Mouse (Mus musculus) layer of hippocampus, adult 18-20 months (tissue): ENCODE measurements at regions not wholly inside any gene's neighbourhood (a gene's known extent, or its start where the extent isn't known, plus 50 kb on each side); places are given as distances from the start of the nearest gene placed in this dataset.

Experiments used
- DNase-seq, 2 experiments: peaks; one replicate each; pipeline ENCODE4 v3.0.0; 2022; ENCODE audit warnings: low spot score in 2 of 2

GRCm38 (mm10) chr3:48207950-48208349, 1549.2 kb downstream of the Pcdh18 start:
- DNase-seq = peak in 1 of 2 experiments; percentile 5

DNA sequence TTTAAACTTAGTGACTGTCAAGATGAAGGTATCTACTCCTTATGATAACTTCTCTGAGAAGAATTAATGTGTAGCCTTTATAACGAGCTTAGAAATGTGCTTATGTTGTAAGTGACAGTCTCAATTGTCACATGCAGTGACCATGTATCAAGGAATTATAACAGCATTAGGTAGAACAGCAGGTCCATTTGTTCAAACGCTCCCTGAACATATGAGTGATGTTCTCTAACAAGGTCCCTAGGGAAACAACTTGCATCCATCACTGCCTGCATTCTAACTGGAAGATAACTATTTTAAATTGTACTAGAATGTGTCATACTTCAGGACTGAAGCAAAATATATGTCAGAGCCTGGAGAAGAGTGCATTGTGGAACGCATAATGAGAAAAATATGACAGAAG, 1562.8 kb downstream of the Pcdh18 start:
- DNase-seq = no peak

DNA sequence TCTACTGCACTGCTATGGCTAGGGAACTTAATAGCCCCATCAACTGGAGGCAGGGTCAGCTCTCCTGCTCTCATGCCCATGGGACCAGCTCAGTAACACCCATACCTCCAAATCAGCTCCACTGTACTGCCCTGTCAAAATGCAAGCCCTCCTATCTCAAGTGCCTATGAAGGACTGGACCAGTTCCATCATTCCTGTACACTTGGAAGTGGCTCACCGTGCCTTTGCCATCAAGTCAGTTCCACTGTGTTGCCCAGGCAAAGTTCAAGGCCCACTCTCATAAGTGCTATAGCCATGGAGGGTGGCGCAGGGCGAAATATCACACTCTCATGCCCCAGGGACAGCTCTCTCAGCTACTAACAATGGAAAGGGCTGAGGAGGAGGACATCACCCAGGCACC, 1612.2 kb downstream of the Pcdh18 start:
- DNase-seq = no peak

DNA sequence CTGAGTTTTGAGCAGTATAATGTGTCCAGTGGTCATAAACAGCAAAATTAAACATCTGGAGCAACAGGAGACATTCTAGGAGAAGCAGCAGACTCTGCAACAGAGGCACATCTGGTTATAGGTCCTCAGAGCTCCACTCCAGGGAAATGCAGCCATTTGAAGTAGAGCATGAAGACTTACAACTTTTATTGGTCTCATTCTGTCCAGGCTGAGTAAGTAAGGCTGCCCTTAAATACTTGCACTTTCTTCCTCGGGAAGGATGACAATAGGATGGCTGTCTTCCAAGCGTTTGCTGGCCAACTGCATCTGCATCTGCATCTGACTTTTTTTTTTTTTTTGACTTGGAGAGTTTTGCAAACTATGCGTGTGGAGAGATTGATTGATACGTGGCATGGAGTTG, 1622.2 kb downstream of the Pcdh18 start:
- no peak for DNase-seq

DNA sequence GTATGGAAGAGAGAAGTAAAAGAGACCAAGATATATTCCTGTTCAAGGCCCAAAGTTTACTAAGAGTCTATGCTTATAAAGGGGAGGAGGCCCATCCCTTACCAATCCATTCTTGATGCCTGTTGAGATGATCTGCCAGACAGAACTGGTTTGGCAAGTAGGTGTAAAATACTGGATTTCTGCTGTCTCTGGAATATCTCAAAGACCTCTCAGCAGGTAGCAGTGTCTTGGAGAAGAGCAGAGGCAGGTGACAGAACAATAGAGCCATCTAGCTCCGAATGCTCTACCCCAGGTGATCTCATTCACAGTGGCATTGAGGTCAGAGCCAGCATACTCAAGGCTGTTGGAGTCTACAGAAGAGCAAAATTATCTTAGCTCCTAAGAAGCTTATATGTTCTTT, 1632.9 kb downstream of the Pcdh18 start:
- no peak for DNase-seq

DNA sequence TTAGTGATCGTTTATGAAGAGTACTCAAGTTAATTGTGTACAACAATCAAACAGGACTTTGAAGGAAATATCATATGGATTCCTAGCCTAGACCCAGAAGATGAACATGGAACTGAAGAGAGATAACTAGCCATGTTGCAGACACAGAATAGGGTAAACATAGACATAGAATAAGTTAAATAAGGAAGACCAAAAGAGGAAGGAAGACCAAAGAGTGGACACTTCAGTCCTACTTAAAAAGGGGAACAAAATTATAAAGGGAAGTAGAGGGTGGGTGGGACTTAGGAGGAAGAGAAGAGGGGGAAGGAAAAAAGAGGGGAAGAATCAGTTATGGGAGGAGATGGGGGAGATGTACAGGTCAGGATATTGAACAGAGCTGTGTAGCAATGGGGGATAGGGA, 1652.8 kb upstream of the Pabpc4l start:
- no peak for DNase-seq

DNA sequence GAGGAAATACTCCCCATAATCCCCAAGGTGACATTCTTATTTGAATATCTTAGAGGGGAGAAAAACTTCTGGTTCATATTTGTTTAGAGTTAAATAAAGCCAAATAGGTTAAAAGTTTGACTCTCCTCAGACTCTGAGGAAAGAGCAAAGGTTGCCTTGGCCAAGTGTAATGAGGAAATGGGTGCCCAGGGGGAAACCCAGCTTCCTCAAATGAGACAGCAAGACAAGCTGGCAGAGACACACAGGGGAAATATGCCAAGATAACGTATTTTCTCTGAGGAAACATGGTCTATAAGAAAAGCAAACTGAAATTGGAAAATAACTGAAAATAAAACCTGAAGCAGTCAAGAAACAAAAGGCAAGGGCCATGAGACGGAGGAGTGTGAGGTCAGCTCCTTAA, 1632.6 kb upstream of the Pabpc4l start:
- DNase-seq = no peak

DNA sequence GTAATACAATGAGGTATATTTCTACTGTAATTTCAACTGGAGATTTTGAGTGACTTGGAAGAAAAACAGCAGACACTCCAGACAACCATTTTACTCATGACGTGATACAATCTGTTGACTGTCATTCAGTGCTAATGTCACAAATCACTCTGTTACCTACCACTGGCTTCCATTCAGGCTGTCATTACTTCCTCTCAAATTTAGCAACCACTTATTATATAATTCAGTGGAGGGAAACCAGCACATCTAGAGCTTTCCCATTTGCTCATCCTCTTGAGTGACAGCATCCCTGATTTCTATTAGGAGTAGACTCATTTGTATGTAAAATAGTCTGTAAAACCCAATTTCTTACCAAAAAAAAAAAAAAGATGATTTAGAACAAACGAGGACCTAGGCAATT, 1627.3 kb upstream of the Pabpc4l start:
- DNase-seq = no peak

DNA sequence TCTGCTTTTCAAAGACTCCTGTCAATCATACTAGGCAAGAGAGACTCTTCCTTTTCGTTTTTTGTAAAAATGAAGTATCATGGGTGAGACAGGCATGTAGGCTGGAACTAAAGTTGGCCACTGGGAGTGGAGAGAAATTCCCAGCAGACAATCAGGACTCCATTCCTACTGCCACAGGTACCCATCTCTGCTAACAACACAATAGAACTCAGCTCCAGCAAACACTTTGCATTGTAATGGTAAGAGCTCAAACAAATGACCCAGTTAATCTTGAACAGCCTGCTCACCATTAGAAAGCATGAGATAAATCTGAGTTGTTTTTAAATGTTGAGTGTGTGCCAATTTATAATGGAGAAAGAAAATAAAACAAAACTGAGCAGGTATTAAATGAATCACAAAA, 1620.6 kb upstream of the Pabpc4l start:
- DNase-seq = no peak
